Comparison of ENCODE assay signal across 12 mouse cellular contexts in the genomic region with DNA sequence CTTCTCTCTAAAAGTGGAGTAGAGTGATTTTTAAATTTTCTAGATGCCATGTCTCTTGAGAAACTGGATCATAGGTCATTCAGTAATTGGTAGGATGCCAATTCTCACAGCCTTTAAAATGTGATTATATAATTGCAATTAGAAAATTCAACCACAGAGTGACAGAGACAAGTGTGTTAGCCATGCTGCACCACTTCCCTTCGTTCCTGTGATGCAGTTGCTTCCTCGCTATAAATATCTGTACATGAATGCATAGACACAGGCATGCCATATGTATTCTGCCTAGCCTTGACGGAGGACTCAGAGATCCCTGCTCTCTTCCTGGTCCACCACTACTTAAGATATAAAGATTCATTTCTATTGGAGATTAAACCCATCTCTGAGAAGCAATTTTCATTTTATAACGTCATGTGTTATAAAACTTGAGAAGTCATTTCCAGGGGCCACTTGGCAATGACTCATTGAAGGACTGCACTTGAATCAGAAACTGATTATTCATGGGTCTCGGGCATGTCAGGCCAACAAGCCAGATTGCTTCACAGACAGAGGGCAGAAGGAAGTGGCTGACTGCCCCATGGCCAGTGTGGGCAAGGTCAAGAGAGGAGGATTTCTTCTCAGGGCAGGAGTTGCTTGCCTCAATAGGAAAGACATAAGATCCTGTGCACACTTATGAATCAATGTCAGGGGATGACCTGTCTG.
DNase-seq lines count a peak whose midpoint lies in the region; ATAC-seq and TF ChIP-seq lines count a peak whose summit lies in the region.
"Had no signal": no experiment of that assay in that cellular context is flagged by ENCODE, and none has a peak within 500 bp of the region (broad histone marks: within the 10 kb centered on the region; RNA-seq: fewer than 3 reads in every experiment).

No protein-coding gene starts in this region.

- H3K27ac ChIP-seq in hindbrain, postnatal 0 days = no peak overlapping the region
- H3K27ac ChIP-seq: heart, embryonic 13.5 days; midbrain, embryonic 13.5 days had no signal

- no peak overlapping the region for H3K9ac ChIP-seq in hindbrain, postnatal 0 days (replicated peaks; ENCODE audit: low read length)
- H3K9ac ChIP-seq: heart, embryonic 13.5 days; midbrain, embryonic 13.5 days had no signal

- ATAC-seq in hindbrain, postnatal 0 days = no peak
- ATAC-seq: midbrain, embryonic 13.5 days had no signal

- intact Hi-C loops in heart, postnatal 36 days (cut with DNase I) = no loop called here
- intact Hi-C loops in left cerebral cortex, postnatal 14 days (cut with DNase I) = no loop called here

- 36% methylated on average over 5 of the region's 5 CpGs for WGBS in lung, adult 2 months
- WGBS in hindbrain, postnatal 0 days = 69% methylated on average over 5 of the region's 5 CpGs

- no peaks in the 10 kb centered on the region for H3K36me3 ChIP-seq in hindbrain, postnatal 0 days (ENCODE audit: insufficient read depth, low read length)
- H3K36me3 ChIP-seq: heart, embryonic 13.5 days; midbrain, embryonic 13.5 days had no signal

- H3K9me3 ChIP-seq in hindbrain, postnatal 0 days (ENCODE audit: low read length) = no peaks in the 10 kb centered on the region
- H3K9me3 ChIP-seq: midbrain, embryonic 13.5 days had no signal

- peaks cover 2% of the 10 kb centered on the region for H3K4me1 ChIP-seq in lung, adult 2 months (ENCODE audit: control insufficient read depth, insufficient read depth, low read length)
- no peaks in the 10 kb centered on the region for H3K4me1 ChIP-seq in hindbrain, postnatal 0 days (ENCODE audit: insufficient read depth, low read length)
- H3K4me1 ChIP-seq: midbrain, embryonic 13.5 days had no signal

- no peak overlapping the region for H3K4me2 ChIP-seq in hindbrain, postnatal 0 days (ENCODE audit: low read depth, low read length)
- H3K4me2 ChIP-seq: heart, embryonic 13.5 days; midbrain, embryonic 13.5 days had no signal

- TF ChIP-seq POLR2A in lung, adult 2 months (IDR thresholded peaks at IDR 0.05; ENCODE audit: borderline replicate concordance, extremely low read depth, low read depth, low read length) = no peak

- TF ChIP-seq CTCF in lung, adult 2 months (IDR thresholded peaks at IDR 0.05; ENCODE audit: insufficient read depth, low read length) = no peak
- TF ChIP-seq CTCF in hindbrain, postnatal 0 days (IDR thresholded peaks at IDR 0.05; ENCODE audit: low read depth) = no peak

- DNase-seq in heart, adult 11 months = peak; percentile 91
- DNase-seq in heart, postnatal 36 days = no peak
- DNase-seq in urinary bladder, postnatal 14 days (ENCODE audit: low spot score) = peak; percentile 20
- no peak for DNase-seq in urinary bladder, adult 2 months (ENCODE audit: low spot score)
- DNase-seq in lung, adult 2 months = peak; percentile 37
- DNase-seq in frontal cortex, postnatal 14 days (ENCODE audit: low spot score in 2 of 2) = no peak
- DNase-seq in hindbrain, postnatal 0 days (ENCODE audit: low spot score) = no peak
- no peak for DNase-seq in left cerebral cortex, postnatal 14 days (ENCODE audit: low spot score in 2 of 2)
- DNase-seq: cerebellum, adult 18-20 months; liver had no signal

- H3K27me3 ChIP-seq in hindbrain, postnatal 0 days (ENCODE audit: insufficient read depth, low read length) = no peaks in the 10 kb centered on the region
- H3K27me3 ChIP-seq: heart, embryonic 13.5 days; midbrain, embryonic 13.5 days had no signal

- no peak overlapping the region for H3K4me3 ChIP-seq in lung, adult 2 months (replicated peaks; ENCODE audit: extremely low read depth, low read depth, low read length)
- no peak overlapping the region for H3K4me3 ChIP-seq in hindbrain, postnatal 0 days (ENCODE audit: low read length)
- H3K4me3 ChIP-seq: heart, embryonic 13.5 days; midbrain, embryonic 13.5 days had no signal

Comparison
In these comparisons a context has a peak if more than half of its experiments do, and no peak if none do; other contexts are left out.
1. DNase-seq: peak in heart, adult 11 months (single experiment), urinary bladder, postnatal 14 days (single experiment) and lung, adult 2 months (single experiment); none in heart, postnatal 36 days (0 of 2), urinary bladder, adult 2 months (single experiment), frontal cortex, postnatal 14 days (0 of 2), hindbrain, postnatal 0 days (single experiment) and left cerebral cortex, postnatal 14 days (0 of 2).